Mouse (Mus musculus) testis, postnatal 14 days (tissue): ENCODE data around the gene Tmem30b.
"Not testable (repeated sequence)": the region's sequence is repeated elsewhere in the genome, so short reads cannot be mapped to it uniquely, and the experiment has no call there.

ENCODE experiments used
- DNase-seq: peaks from one replicate; pipeline ENCODE4 v3.0.0; 2021; ENCODE audit warnings: low spot score

The Tmem30b gene

GRCm38 (mm10) chr12:73558525-73559195 is 12.5 kb upstream of the Tmem30b start:
- DNase-seq, result no peak

- peak; percentile 59 for DNase-seq
These were observed 8.0 kb upstream of the Tmem30b start for GRCm38 (mm10) chr12:73554155-73554554.

GRCm38 (mm10) chr12:73548259-73548658 is 2.1 kb upstream of the Tmem30b start:
- no peak for DNase-seq

- no peak for DNase-seq
These were observed 1.5 kb upstream of the Tmem30b start for GRCm38 (mm10) chr12:73547646-73548045.

GRCm38 (mm10) chr12:73545672-73546085 is 513 bp downstream of the Tmem30b start:
- DNase-seq, result peak; percentile 36

GRCm38 (mm10) chr12:73544736-73545671 is 1.2 kb downstream of the Tmem30b start:
- DNase-seq, result no peak

- DNase-seq, result no peak
These were observed 3.0 kb downstream of the Tmem30b start for GRCm38 (mm10) chr12:73543191-73543590.

GRCm38 (mm10) chr12:73540402-73540801 is 5.8 kb downstream of the Tmem30b start:
- no peak for DNase-seq

GRCm38 (mm10) chr12:73539151-73539550 is 7.0 kb downstream of the Tmem30b start:
- DNase-seq, result no peak

- not testable (repeated sequence) for DNase-seq
These were observed 8.1 kb downstream of the Tmem30b start for GRCm38 (mm10) chr12:73538139-73538508.

GRCm38 (mm10) chr12:73537499-73538138 is 8.6 kb downstream of the Tmem30b start:
- DNase-seq, result no peak

- peak; percentile 33 for DNase-seq
These were observed 11.6 kb downstream of the Tmem30b start for GRCm38 (mm10) chr12:73534591-73534990.

GRCm38 (mm10) chr12:73531889-73532479 is 14.2 kb downstream of the Tmem30b start:
- no peak for DNase-seq

- no peak for DNase-seq
These were observed 16.6 kb downstream of the Tmem30b start for GRCm38 (mm10) chr12:73529590-73529989.

GRCm38 (mm10) chr12:73529131-73529530 is 17.1 kb downstream of the Tmem30b start:
- no peak for DNase-seq

GRCm38 (mm10) chr12:73528142-73528541 is 18.1 kb downstream of the Tmem30b start:
- not testable (repeated sequence) for DNase-seq

- DNase-seq, result no peak
These were observed 20.8 kb downstream of the Tmem30b start for GRCm38 (mm10) chr12:73525254-73525885.

GRCm38 (mm10) chr12:73523066-73523465 is 23.1 kb downstream of the Tmem30b start:
- no peak for DNase-seq

- DNase-seq, result no peak
These were observed 24.2 kb downstream of the Tmem30b start for GRCm38 (mm10) chr12:73521944-73522343.

GRCm38 (mm10) chr12:73521238-73521841 is 24.9 kb downstream of the Tmem30b start:
- no peak for DNase-seq

- no peak for DNase-seq
These were observed 28.4 kb downstream of the Tmem30b start for GRCm38 (mm10) chr12:73517768-73518167.
